Mouse (Mus musculus) olfactory bulb, adult 2 months (tissue): ENCODE results near the gene Cxcl10.

Experiments
- CTCF ChIP-seq: fragments of 200-500 bp; IDR thresholded peaks from 2 replicates; pipeline ENCODE4 v1.5.1; 2012; ENCODE audit warnings: low read depth, mild to moderate bottlenecking, low read length, moderate library complexity; ENCODE audit not compliant: insufficient read depth
- POLR2A ChIP-seq: fragments of 200-500 bp; IDR thresholded peaks from 2 replicates; pipeline ENCODE4 v1.6.1; 2012; ENCODE audit warnings: mild to moderate bottlenecking, low read depth, low read length, moderate library complexity; ENCODE audit not compliant: insufficient read depth

- no peak for TF ChIP-seq CTCF
- no peak for TF ChIP-seq POLR2A
Observed at GRCm38 (mm10) chr5:92312046-92312715, 36.5 kb downstream of the Cxcl10 start.
